Mouse (Mus musculus): Measurements from ENCODE around the gene Nupl1. TPM values are rescaled to one million over a fixed set of nuclear protein-coding genes. Genes with fewer than 3 reads are reported as not detected.

Nupl1 gene
- not detected for polyA plus RNA-seq (2014; fragmentation: Illumina TruSeq; extraction: RNeasy Lipid Tissue Mini Kit (QIAGEN cat#74804); ENCODE audit: low read depth, low replicate concordance)

GRCm38 (mm10) chr14:60251281-60252003 lies at the start of gene Nupl1, which contains the start of gene Gm49336:
Gene Nupl1 (minus strand): TSS chr14:60251431.
Gene Gm49336 (minus strand): TSS chr14:60251507.

DNA sequence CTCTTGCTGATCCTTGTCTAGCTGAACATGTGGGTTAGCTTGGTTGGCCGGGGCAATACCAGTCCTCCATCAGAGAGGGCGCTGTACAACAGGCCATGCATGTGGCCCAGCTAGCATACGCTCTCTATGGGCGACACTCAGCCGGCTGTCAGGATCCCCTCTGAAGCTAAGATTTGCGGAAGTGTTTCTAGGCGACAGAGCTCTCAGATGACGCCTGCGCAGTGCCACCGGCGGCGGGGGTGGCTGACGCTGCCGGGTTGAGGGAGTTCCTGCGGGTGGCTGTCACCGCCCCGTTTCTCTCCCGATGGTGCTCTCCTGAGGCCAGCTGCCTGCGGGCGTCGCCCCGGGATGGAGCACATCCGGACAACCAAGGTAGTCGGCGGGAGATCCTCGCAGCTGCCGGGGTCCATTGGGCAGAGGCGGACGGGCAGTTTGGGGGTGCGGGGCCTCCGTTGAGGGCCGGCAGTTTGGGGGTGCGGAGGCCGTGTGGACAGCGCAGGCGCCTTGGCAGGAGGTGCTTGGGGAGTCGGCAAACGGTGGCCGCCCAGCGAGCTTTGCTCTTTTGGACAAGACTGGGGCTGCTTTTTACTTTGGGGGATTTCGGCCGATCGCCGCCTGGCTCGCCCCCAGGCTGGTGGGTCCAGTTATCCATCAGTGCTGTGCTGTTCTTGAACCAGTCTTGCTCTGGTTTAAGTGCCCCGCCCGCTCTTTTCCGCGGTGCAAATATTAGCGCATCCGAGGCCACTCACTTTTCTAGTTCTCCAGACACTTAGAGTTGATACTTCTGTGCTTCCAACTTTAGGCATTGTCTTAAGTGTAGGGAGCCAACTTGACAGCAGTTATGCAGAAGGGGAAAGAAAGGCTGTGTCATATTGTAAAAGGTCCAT lies 14.0 kb upstream of the Nupl1 start, which contains the start of gene Mtmr6:
Gene Mtmr6 (plus strand): TSS at position 239 of the 887 bp plus-strand sequence.

GRCm38 (mm10) chr14:60196884-60197283 lies 54.3 kb downstream of the Nupl1 start, which contains the start of gene Atp8a2:
Gene Atp8a2 (minus strand): TSS chr14:60197179.

Other genes starting within 250 kb of the Nupl1 start
- 0.82 TPM for gene Atp8a2, start 54.3 kb downstream of the Nupl1 start, polyA plus RNA-seq (2014; fragmentation: Illumina TruSeq; extraction: RNeasy Lipid Tissue Mini Kit (QIAGEN cat#74804); ENCODE audit: low read depth, low replicate concordance)
- 98.7 TPM for gene Gm49336, start 76 bp upstream of the Nupl1 start, polyA plus RNA-seq (2014; fragmentation: Illumina TruSeq; extraction: RNeasy Lipid Tissue Mini Kit (QIAGEN cat#74804); ENCODE audit: low read depth, low replicate concordance)
- gene Mtmr6, start 13.8 kb upstream of the Nupl1 start, polyA plus RNA-seq (2014; fragmentation: Illumina TruSeq; extraction: RNeasy Lipid Tissue Mini Kit (QIAGEN cat#74804); ENCODE audit: low read depth, low replicate concordance), result 163 TPM
- 2.7 TPM for gene Amer2, start 121.8 kb upstream of the Nupl1 start, polyA plus RNA-seq (2014; fragmentation: Illumina TruSeq; extraction: RNeasy Lipid Tissue Mini Kit (QIAGEN cat#74804); ENCODE audit: low read depth, low replicate concordance)

Data from adrenal gland, adult 10 weeks (tissue).